Mouse (Mus musculus) bone marrow, adult 2 months (tissue): ENCODE measurements at regions not wholly inside any gene's neighbourhood (a gene's known extent, or its start where the extent isn't known, plus 50 kb on each side); places are given as distances from the start of the nearest gene placed in this dataset.

ENCODE experiments used
- CTCF ChIP-seq: fragments of 200-500 bp; IDR thresholded peaks from 2 replicates; pipeline ENCODE4 v1.5.1; 2011; ENCODE audit warnings: low read length, control low read depth; ENCODE audit not compliant: control insufficient read depth, insufficient read depth
- POLR2A ChIP-seq: fragments of 200-500 bp; IDR thresholded peaks from 2 replicates; pipeline ENCODE4 v1.6.1; 2011; ENCODE audit warnings: low read depth, mild to moderate bottlenecking, control low read depth, low read length, borderline replicate concordance; ENCODE audit not compliant: control insufficient read depth

- TF ChIP-seq POLR2A: no peak
- no peak for TF ChIP-seq CTCF
Measured at GRCm38 (mm10) chr1:75630287-75630686, 84.2 kb downstream of the Slc4a3 start.
